Mouse (Mus musculus): ENCODE measurements around the gene Mapk10.

DNA sequence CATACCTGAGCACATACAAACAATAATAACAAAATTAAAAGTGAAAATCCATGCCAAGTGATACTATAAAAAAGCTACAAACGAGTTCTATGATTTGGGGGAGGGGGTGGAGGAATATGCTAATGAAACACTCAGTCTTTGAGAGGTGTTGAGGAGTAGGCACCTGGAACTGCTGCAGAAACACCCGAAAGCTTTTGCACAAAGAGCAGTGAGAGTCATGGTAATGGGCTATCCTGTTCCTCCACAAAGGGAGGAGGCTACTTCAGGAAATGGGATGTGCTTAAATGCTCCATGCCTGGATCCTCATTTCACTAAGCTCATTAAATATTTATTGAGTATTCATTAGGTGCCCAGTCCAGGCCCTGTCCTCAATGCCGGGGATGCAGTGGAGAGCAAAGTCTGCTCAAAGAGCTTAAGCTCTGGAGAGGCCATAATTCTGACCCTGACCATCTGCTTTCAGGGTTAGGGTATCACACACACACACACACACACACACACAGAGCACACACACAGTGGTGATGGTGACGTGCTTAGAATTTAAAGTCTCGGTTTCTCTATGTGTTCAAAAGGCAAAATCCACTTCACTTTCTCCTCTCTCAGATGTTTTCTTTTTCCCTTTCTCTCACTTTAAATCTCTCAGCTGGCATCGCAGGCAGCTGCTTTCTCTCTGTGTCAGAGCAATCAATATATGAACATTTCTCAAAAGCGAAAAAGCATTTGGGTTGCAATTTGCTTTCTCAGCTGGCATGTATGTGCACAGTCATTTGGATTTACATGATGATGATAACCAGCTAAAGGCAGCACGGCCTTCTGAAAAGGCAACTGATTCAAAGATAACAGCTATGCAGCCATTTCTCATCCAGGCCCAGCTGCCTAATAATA lies 50.6 kb downstream of the Mapk10 start:
- TF ChIP-seq CTCF (IDR thresholded peaks at IDR 0.05; ENCODE audit: control insufficient read depth, insufficient read depth, insufficient read length) (no peak), MYOD1 (IDR thresholded peaks at IDR 0.05; ENCODE audit: control insufficient read depth, insufficient read length, low read depth) (no peak), CEBPB (IDR thresholded peaks at IDR 0.05; ENCODE audit: low read depth) (no peak), MAX (IDR thresholded peaks at IDR 0.05) (no peak)
